Mouse (Mus musculus) NIH3T3 (cell line): ENCODE results near the gene Sh3kbp1.
"Not testable (repeated sequence)": the region's sequence is repeated elsewhere in the genome, so short reads cannot be mapped to it uniquely, and the experiment has no call there.

Experiments
- DNase-seq: peaks from one replicate; pipeline ENCODE4 v3.0.0-alpha.2; 2012; ENCODE audit warnings: low read depth

Sh3kbp1 gene

GRCm38 (mm10) chrX:159626907-159627587 lies at the start of gene Sh3kbp1:
Sh3kbp1 (plus strand) TSS chrX:159627272.
- peak; percentile 78 for DNase-seq

GRCm38 (mm10) chrX:159584738-159585137 lies 42.3 kb upstream of the Sh3kbp1 start:
- not testable (repeated sequence) for DNase-seq

DNA sequence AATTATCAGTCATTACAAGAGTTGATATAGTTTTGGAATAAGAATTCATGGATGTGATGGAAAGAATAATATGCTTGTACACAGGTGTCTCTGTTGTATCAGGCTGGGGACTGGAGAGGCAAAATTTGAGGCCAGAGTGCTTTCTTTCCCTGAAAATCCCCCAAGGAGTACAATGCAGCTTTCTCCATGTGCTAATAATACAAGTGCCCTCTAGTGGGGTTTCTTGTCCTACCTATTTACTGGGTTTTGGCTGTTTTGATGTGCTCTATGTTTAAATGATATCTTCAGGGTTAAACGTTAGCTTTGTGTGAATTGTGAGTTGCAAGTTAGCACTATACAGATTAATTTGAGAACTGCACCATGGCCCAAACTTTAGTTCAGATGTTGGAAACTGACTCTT lies 35.4 kb upstream of the Sh3kbp1 start:
- DNase-seq: no peak

- no peak for DNase-seq
Observed at GRCm38 (mm10) chrX:159597502-159597901, 29.6 kb upstream of the Sh3kbp1 start.

DNA sequence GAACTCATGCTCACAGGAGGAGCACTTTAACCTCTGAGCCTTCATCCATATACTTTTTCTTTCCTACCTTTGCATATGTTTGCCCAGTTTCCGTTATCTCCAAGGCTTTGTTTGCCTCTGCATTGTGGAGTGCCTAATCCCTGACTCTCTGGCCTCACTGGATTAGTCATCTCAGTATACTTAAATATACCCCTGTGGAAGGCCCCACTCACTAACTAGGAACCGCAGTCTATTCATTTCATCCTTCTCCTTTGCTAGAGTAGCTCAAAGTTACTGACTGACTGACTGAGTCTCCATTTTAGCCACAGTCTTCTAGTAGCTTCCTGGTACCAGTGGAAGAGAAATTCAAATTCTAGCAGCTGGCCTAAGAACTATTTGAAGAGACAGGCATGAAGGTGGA lies 22.2 kb upstream of the Sh3kbp1 start:
- DNase-seq: no peak

GRCm38 (mm10) chrX:159606936-159607335 lies 20.1 kb upstream of the Sh3kbp1 start:
- DNase-seq: peak; percentile 52

DNA sequence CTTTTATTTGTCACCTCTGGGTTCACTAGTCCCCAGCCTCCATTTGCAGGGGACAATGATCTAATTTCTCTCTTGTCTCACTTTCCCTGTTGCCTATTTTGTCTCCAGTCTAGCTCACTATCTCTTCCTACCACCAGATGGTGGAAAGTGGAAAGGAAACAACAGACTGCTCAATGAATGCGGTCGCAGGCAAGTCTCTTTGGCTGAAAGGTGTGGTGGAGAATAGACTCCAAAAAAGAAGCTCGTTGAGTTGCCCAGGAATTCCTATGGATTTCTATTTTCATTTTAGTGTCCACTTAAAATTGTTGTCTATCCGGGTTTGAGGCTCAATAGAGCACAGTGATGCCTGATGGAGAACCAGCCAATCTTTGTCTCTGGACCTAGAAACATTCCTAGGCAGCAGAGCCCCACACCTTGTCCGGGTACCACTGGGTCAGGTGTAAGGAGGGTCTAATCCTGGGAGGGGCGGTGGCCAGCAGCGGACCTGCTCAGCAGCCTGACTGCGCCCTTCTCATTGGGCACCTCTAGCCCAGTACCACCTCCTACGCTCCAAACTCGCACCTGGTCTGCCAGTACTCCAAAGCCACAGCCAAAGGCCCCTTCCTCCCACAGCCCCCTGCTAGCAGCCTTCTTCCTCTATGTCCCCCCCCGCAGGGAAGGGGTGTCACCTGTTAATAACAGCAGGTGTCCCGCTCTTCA lies 715 bp upstream of the Sh3kbp1 start:
- peak; percentile 73 for DNase-seq

- peak; percentile 8 for DNase-seq
Observed at GRCm38 (mm10) chrX:159627588-159628566, 805 bp downstream of the Sh3kbp1 start.

GRCm38 (mm10) chrX:159628629-159629028 lies 1.6 kb downstream of the Sh3kbp1 start:
- no peak for DNase-seq

- DNase-seq: no peak
Observed at GRCm38 (mm10) chrX:159629203-159629602, 2.1 kb downstream of the Sh3kbp1 start.

DNA sequence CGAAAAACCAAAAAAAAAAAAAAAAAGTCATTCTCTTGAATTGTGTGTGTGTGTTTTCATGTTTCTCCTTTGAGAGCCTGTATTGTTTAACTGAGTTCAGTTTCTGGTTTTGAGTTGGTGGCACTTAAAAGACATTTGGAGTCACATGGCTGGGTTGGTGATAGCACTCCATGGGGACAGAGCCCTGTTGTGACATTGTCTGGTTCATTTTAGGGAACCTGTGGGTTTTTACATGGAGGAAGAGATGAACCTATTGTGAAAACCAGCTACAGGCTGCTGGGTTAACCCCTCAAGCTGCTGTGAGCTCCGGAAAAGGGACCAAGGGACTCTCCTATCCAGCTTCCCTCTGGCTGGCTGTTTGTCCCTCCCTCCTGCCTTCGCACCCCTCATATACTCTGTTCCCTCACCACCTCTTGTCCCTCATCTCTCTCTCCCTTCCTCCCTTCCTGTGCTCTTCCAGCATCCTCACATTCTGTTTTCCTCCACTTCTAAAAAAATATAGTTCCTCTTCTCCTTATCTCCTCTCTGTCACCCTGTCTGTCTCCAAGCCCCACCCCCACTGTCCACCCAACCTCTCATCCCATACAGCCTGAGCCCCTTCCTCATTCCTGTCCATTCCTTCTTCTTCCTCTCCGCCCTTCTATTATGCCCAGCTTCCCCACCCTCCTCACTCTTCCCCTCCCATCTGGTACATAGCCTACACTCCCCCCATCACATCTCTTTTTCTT lies 11.6 kb downstream of the Sh3kbp1 start:
- no peak for DNase-seq

DNA sequence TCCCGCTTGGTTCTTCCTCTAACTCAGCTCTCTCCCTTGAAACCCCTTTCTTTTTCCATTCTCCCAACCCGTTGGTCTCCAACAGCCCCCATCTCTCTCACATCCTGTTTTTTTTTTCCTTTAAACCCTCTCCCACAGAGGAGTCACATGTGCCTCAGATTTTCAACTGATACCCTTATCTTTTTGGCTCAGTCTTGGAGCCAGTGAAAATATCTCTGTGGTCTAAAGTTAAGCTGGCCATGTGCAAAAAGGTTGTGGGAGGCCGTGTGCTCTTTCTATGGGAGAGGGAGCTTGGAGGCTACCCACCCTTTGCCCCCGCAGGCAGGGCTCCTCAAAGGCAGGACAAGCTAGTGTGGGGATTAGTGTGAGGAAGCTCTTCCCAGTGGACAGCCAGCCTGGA lies 12.9 kb downstream of the Sh3kbp1 start:
- DNase-seq: no peak

- no peak for DNase-seq
Observed at GRCm38 (mm10) chrX:159645314-159645713, 18.2 kb downstream of the Sh3kbp1 start.

DNA sequence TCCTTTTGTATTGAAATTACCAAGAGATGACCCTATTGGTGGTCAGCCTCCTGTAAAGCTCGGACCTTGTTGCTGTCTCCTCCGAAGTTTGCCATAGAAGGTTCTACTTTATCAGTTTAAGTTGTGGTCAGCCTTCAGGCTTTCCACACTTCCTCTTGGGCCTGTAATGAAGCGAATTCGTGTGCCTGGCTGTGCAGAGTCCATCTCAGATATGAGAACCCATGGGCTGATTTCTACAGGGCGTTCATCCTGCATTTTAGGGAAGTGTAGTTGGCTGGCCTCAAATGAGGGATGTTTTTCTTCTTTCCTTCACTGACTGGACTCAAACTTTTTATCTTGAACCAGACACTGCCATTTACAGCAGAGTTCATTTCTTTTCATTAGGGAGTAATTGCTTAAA lies 20.5 kb downstream of the Sh3kbp1 start:
- DNase-seq: no peak

GRCm38 (mm10) chrX:159648598-159648997 lies 21.5 kb downstream of the Sh3kbp1 start:
- DNase-seq: no peak

DNA sequence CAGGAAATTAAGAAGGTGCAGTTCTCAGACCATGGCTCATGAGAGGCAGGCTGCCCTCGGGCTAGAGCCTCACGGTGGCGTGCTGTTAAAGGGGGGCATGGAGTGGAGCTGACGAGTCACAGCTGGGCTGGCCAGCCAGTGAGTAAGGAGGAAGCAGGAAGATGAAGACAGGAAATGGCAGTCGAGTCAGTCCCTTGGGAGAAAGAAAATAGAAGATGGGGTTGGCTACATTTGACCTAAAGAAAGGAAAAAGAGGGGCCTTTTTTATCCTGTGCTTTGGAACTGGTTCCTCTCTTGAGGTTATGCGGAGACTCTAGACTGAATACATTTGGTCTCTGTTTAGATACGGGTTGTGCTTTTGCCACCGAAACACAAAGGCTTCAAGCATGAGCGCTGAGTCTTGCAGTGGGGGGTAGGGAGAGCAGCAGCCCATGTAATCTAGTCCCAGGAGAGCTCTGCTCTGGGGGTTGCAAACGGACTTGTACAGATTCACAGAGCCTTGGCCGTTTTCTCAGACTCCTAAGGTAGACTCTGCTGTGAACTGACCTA lies 23.1 kb downstream of the Sh3kbp1 start:
- peak; percentile 50 for DNase-seq

GRCm38 (mm10) chrX:159650727-159651126 lies 23.7 kb downstream of the Sh3kbp1 start:
- DNase-seq: no peak

DNA sequence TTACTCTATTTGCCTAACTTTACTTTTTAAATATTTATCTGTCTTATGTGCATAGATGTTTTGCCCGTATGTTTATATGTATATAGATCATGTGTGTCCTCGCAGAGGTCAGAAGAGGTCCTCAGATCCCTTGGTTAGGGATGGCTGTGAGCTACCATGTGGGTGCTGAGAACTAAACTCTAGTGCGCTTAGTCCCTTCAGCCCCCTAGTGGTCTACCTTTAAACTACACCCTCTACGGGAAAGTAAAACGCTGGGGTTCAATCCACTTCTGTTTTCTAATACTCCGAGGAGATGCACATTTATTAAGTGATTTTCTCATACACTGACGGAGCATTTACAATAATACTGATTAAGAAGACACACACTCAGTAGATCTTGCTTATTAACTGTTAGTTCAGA lies 44.3 kb downstream of the Sh3kbp1 start:
- no peak for DNase-seq

DNA sequence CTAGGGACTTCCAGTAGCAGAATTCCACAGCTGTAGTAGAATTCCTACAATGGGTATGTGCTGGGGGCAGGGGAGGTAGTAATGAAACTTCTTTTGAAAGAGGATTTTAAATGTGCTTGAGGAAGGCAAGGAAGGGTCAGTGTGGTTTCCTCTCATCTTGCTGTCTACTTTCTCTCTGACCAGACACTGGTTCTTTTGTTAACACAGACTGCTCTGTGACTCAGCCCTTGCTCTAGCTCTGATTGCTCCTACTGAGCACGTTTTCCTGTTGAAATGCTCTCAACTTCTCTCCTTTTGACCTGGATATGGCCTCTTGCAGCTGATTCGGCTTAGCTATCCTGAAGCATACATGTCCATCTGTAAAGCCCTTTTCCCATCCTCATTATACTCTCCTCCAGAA lies 45.4 kb downstream of the Sh3kbp1 start:
- peak; percentile 49 for DNase-seq

DNA sequence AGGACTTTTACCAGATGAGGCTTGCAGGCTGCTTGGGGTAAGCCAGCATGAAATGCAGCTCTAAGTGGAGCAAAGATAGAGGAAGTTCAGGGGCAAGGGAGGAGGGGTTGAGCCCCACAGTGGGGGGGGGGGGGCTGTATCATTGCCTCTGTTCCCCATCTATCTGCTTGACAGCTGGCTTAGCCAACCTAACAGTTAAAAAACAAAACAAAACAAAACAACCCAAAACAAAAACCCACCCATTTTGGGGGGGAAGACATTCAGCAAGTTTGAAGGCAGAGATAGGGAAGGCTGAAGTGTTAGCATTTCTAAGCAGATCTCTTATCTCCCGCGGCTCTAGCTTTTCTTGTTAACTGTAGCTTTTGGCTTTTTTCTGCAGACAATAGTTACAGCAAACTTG lies 49.2 kb downstream of the Sh3kbp1 start:
- DNase-seq: no peak

- DNase-seq: no peak
Observed at GRCm38 (mm10) chrX:159677585-159678319, 50.7 kb downstream of the Sh3kbp1 start.
